ENCODE assay signal across 8 mouse cellular contexts in the genomic region with DNA sequence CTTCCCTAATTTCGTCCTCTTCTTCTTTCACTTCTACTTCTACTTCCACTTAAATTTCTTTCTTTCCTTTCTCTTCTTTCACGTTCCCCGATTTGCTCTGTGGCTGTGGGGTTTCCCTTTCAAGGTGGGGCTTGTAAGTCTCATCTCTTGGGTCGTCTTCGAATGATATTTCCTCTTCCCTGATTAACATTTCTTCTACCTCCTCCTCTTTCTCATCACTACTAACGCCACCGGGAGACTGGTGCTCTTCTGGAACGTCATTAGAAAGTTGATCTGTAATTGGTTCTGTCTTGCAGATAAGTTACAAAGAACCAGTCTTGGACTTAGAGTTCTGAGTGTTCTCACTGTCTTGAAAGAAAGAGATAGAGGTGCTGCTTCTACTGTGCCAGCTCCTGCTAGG. TPM values are rescaled to one million over a fixed set of nuclear protein-coding genes. Genes with fewer than 3 reads are reported as not detected.
A peak's percentile ranks its signal among the peaks of the same experiment; 100 is the strongest.
DNase-seq lines count a peak whose midpoint lies in the region; ATAC-seq lines count a peak whose summit lies in the region.

No protein-coding gene starts in this region.

- no peak for DNase-seq in kidney, postnatal 14 days
- DNase-seq in embryonic facial prominence, embryonic 11.5 days (ENCODE audit: low spot score), result no peak
- DNase-seq in right cerebral cortex, postnatal 10 days (ENCODE audit: low spot score in 2 of 2), result no peak
- no peak for DNase-seq in spleen, adult 18-20 months
- DNase-seq in spleen, adult 12 weeks (ENCODE audit: low spot score), result no peak

- no peaks in the 10 kb centered on the region for H3K36me3 ChIP-seq in kidney, embryonic 16.5 days (ENCODE audit: insufficient read depth, low read length)
- H3K36me3 ChIP-seq in embryonic facial prominence, embryonic 11.5 days (replicated peaks; ENCODE audit: control insufficient read depth, insufficient read depth, low read depth, low read length), result no peaks in the 10 kb centered on the region
- H3K36me3 ChIP-seq in intestine, embryonic 16.5 days (ENCODE audit: control insufficient read depth, insufficient read depth, low read length), result no peaks in the 10 kb centered on the region
- no peaks in the 10 kb centered on the region for H3K36me3 ChIP-seq in neural tube, embryonic 12.5 days

- peak overlapping the region; percentile 55 for H3K4me3 ChIP-seq in kidney, embryonic 16.5 days (ENCODE audit: low read length)
- peak overlapping the region; percentile 43 for H3K4me3 ChIP-seq in embryonic facial prominence, embryonic 11.5 days (ENCODE audit: low read depth, low read length)
- peak overlapping the region; percentile 54 for H3K4me3 ChIP-seq in intestine, embryonic 16.5 days (ENCODE audit: low read length)
- H3K4me3 ChIP-seq in neural tube, embryonic 12.5 days, result peak overlapping the region; percentile 45; the same call in 1 of the 2 replicates

- H3K4me2 ChIP-seq in kidney, embryonic 16.5 days (replicated peaks; ENCODE audit: low read depth, low read length), result peak overlapping the region; percentile 86
- H3K4me2 ChIP-seq in embryonic facial prominence, embryonic 11.5 days (ENCODE audit: low read depth, low read length), result peak overlapping the region; percentile 86
- peak overlapping the region; percentile 92 for H3K4me2 ChIP-seq in intestine, embryonic 16.5 days (ENCODE audit: low read depth, low read length)
- H3K4me2 ChIP-seq in neural tube, embryonic 12.5 days (replicated peaks), result peak overlapping the region; percentile 94

- no peak for ATAC-seq in kidney, embryonic 16.5 days (ENCODE audit: low FRiP score, low TSS enrichment)
- ATAC-seq in embryonic facial prominence, embryonic 11.5 days (replicated peaks; ENCODE audit: insufficient number of reproducible peaks, low FRiP score, low TSS enrichment, low read depth), result no peak
- no peak for ATAC-seq in intestine, embryonic 16.5 days
- ATAC-seq in neural tube, embryonic 12.5 days (ENCODE audit: low FRiP score, low read depth), result 0 out of 2 replicates have a peak, but pooled peaks have one; percentile 25

- peaks cover 15% of the 10 kb centered on the region for H3K27me3 ChIP-seq in kidney, embryonic 16.5 days (ENCODE audit: insufficient read depth, low read length)
- H3K27me3 ChIP-seq in embryonic facial prominence, embryonic 11.5 days (ENCODE audit: control insufficient read depth, insufficient read depth, low read length), result peaks cover 9% of the 10 kb centered on the region; the same call in 1 of the 2 replicates
- H3K27me3 ChIP-seq in intestine, embryonic 16.5 days (replicated peaks; ENCODE audit: control insufficient read depth, insufficient read depth, low read length), result peaks cover 3% of the 10 kb centered on the region; the same call in 1 of the 2 replicates
- peaks cover 16% of the 10 kb centered on the region for H3K27me3 ChIP-seq in neural tube, embryonic 12.5 days (replicated peaks)

- WGBS in kidney, embryonic 16.5 days, result 20% methylated on average over 8 of the region's 8 CpGs
- WGBS in embryonic facial prominence, embryonic 11.5 days, result 14% methylated on average over 8 of the region's 8 CpGs
- WGBS in intestine, embryonic 16.5 days, result 19% methylated on average over 8 of the region's 8 CpGs
- WGBS in neural tube, embryonic 12.5 days, result 18% methylated on average over 8 of the region's 8 CpGs

- no peaks in the 10 kb centered on the region; the same call in 1 of the 2 replicates for H3K4me1 ChIP-seq in kidney, embryonic 16.5 days (ENCODE audit: insufficient read depth, low read length)
- no peaks in the 10 kb centered on the region for H3K4me1 ChIP-seq in embryonic facial prominence, embryonic 11.5 days (ENCODE audit: control insufficient read depth, insufficient read depth, low read length)
- no peaks in the 10 kb centered on the region for H3K4me1 ChIP-seq in intestine, embryonic 16.5 days (ENCODE audit: control insufficient read depth, insufficient read depth, low read length)
- H3K4me1 ChIP-seq in neural tube, embryonic 12.5 days, result no peaks in the 10 kb centered on the region

- H3K9me3 ChIP-seq in kidney, embryonic 16.5 days (ENCODE audit: low read length), result no peaks in the 10 kb centered on the region
- no peaks in the 10 kb centered on the region for H3K9me3 ChIP-seq in embryonic facial prominence, embryonic 11.5 days (replicated peaks; ENCODE audit: control insufficient read depth, low read length)
- no peaks in the 10 kb centered on the region for H3K9me3 ChIP-seq in intestine, embryonic 16.5 days (ENCODE audit: control insufficient read depth, low read length)
- no peaks in the 10 kb centered on the region for H3K9me3 ChIP-seq in neural tube, embryonic 12.5 days

- no peak overlapping the region for H3K27ac ChIP-seq in kidney, embryonic 16.5 days (ENCODE audit: low read length)
- no peak overlapping the region for H3K27ac ChIP-seq in embryonic facial prominence, embryonic 11.5 days (replicated peaks; ENCODE audit: low read depth, low read length)
- H3K27ac ChIP-seq in intestine, embryonic 16.5 days (ENCODE audit: low read length), result no peak overlapping the region
- no peak overlapping the region for H3K27ac ChIP-seq in neural tube, embryonic 12.5 days

- H3K9ac ChIP-seq in kidney, embryonic 16.5 days (replicated peaks; ENCODE audit: low read length), result peak overlapping the region; percentile 64; the same call in 1 of the 2 replicates
- H3K9ac ChIP-seq in embryonic facial prominence, embryonic 11.5 days (replicated peaks; ENCODE audit: low read length), result no peak overlapping the region
- H3K9ac ChIP-seq in intestine, embryonic 16.5 days (ENCODE audit: low read depth, low read length), result no peak overlapping the region
- no peak overlapping the region for H3K9ac ChIP-seq in neural tube, embryonic 12.5 days

RNA-seq across cellular contexts. Expression of gene Pdcd2, which starts 8.8 kb away (rescaled TPM):
- polyA plus RNA-seq in kidney, embryonic 16.5 days (2015; fragmentation: Nextera tagmentation; extraction: Ambion mirVana), result 44.5 and 45.4 TPM in 2 replicates
- polyA plus RNA-seq in embryonic facial prominence, embryonic 11.5 days (2014; fragmentation: Nextera tagmentation; extraction: Ambion mirVana), result 57.2 and 64.2 TPM in 2 replicates
- polyA plus RNA-seq in intestine, embryonic 16.5 days (2015; fragmentation: Nextera tagmentation; extraction: Ambion mirVana), result 48.1 and 48.9 TPM in 2 replicates
- 66.3 and 70.3 TPM in 2 replicates for polyA plus RNA-seq in neural tube, embryonic 12.5 days (2016; fragmentation: Nextera tagmentation; extraction: Ambion mirVana)

RNA-seq across cellular contexts. Expression of gene Prdm9, which starts 28.2 kb away (rescaled TPM):
- 2.1 and 2.7 TPM in 2 replicates for polyA plus RNA-seq in kidney, embryonic 16.5 days (2015; fragmentation: Nextera tagmentation; extraction: Ambion mirVana)
- polyA plus RNA-seq in embryonic facial prominence, embryonic 11.5 days (2014; fragmentation: Nextera tagmentation; extraction: Ambion mirVana), result 0.81 and 0.94 TPM in 2 replicates
- polyA plus RNA-seq in intestine, embryonic 16.5 days (2015; fragmentation: Nextera tagmentation; extraction: Ambion mirVana), result 1.5 and 2.2 TPM in 2 replicates
- 3.8 and 4.2 TPM in 2 replicates for polyA plus RNA-seq in neural tube, embryonic 12.5 days (2016; fragmentation: Nextera tagmentation; extraction: Ambion mirVana)

RNA-seq across cellular contexts. Expression of gene Tbp, which starts 36.3 kb away (rescaled TPM):
- polyA plus RNA-seq in kidney, embryonic 16.5 days (2015; fragmentation: Nextera tagmentation; extraction: Ambion mirVana), result 52.5 and 58.1 TPM in 2 replicates
- 64.0 and 68.1 TPM in 2 replicates for polyA plus RNA-seq in embryonic facial prominence, embryonic 11.5 days (2014; fragmentation: Nextera tagmentation; extraction: Ambion mirVana)
- 32.9 and 33.6 TPM in 2 replicates for polyA plus RNA-seq in intestine, embryonic 16.5 days (2015; fragmentation: Nextera tagmentation; extraction: Ambion mirVana)
- 56.1 and 60.4 TPM in 2 replicates for polyA plus RNA-seq in neural tube, embryonic 12.5 days (2016; fragmentation: Nextera tagmentation; extraction: Ambion mirVana)

RNA-seq across cellular contexts. Expression of gene Psmb1, which starts 36.4 kb away (rescaled TPM):
- polyA plus RNA-seq in kidney, embryonic 16.5 days (2015; fragmentation: Nextera tagmentation; extraction: Ambion mirVana), result 258 and 270 TPM in 2 replicates
- 283 and 286 TPM in 2 replicates for polyA plus RNA-seq in embryonic facial prominence, embryonic 11.5 days (2014; fragmentation: Nextera tagmentation; extraction: Ambion mirVana)
- polyA plus RNA-seq in intestine, embryonic 16.5 days (2015; fragmentation: Nextera tagmentation; extraction: Ambion mirVana), result 238 and 252 TPM in 2 replicates
- 248 and 252 TPM in 2 replicates for polyA plus RNA-seq in neural tube, embryonic 12.5 days (2016; fragmentation: Nextera tagmentation; extraction: Ambion mirVana)
